Mouse (Mus musculus): ENCODE measurements at regions not wholly inside any gene's neighbourhood (a gene's known extent, or its start where the extent isn't known, plus 50 kb on each side); places are given as distances from the start of the nearest gene placed in this dataset.
"Not testable (repeated sequence)": the region's sequence is repeated elsewhere in the genome, so short reads cannot be mapped to it uniquely, and the experiment has no call there.

DNA sequence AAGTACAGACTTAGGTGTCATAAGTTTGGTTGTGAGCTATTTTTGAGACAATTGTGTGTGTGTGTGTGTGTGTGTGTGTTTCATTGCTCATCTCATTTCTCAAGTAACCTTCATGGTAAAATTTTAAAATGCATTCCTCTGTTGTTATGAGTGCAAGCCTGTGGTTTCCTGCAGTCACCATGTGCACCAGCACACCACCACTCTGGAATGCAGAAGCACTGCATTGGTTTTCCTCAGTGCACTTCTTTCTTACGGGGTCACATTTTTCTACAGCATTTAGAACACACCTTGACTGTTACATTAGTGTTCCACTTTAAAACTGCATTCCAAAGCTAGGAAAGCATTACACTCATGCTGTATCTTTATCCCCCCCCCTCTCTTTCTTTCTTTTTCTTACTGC, 446.2 kb upstream of the Olfr1507 start:
- not testable (repeated sequence) for TF ChIP-seq CTCF, EP300 (IDR thresholded peaks at IDR 0.05)

Data from lung, postnatal 0 days (tissue).